Mouse (Mus musculus): ENCODE data around the gene Ntf3. TPM values are rescaled to one million over a fixed set of nuclear protein-coding genes. Genes with fewer than 3 reads are reported as not detected.

Ntf3 gene
- not detected for total RNA-seq (2023)

GRCm38 (mm10) chr6:126166548-126167207, at the start of gene Ntf3:
Gene Ntf3 (minus strand): TSS chr6:126166910.

